Mouse (Mus musculus) limb, embryonic 14.5 days (tissue): Measurements from ENCODE around the gene Moxd1. TPM values are rescaled to one million over a fixed set of nuclear protein-coding genes. Genes with fewer than 3 reads are reported as not detected.

Source experiments
- ATAC-seq: fragments of 200-750 bp; cut with Nextera tagmentation; 2 replicates; pipeline ENCODE4 v1.8.0; 2017; ENCODE audit warnings: low read depth, moderate number of reproducible peaks, moderate TSS enrichment; ENCODE audit not compliant: low FRiP score
- DNase-seq: peaks from one replicate; pipeline ENCODE4 v3.0.0-alpha.2; 2015; ENCODE audit warnings: low spot score
- H3K27ac ChIP-seq: fragments of 300-500 bp; sonication (generic); replicated peaks from 2 replicates; pipeline ENCODE4 v1.5.1; 2014; ENCODE audit warnings: low read depth, mild to moderate bottlenecking, low read length, moderate library complexity, mixed read lengths
- H3K27me3 ChIP-seq: fragments of 300-500 bp; sonication (generic); 2 replicates; pipeline ENCODE4 v1.6.1; 2014; ENCODE audit warnings: low read length, mixed read lengths; ENCODE audit not compliant: control insufficient read depth, insufficient read depth
- H3K36me3 ChIP-seq: fragments of 300-500 bp; sonication (generic); 2 replicates; pipeline ENCODE4 v1.6.1; 2014; ENCODE audit warnings: mild to moderate bottlenecking, low read length, moderate library complexity, mixed read lengths; ENCODE audit not compliant: control insufficient read depth, insufficient read depth
- H3K4me1 ChIP-seq: fragments of 300-500 bp; sonication (generic); 2 replicates; pipeline ENCODE4 v1.6.1; 2014; ENCODE audit warnings: antibody characterized with exemption, low read length, mixed read lengths; ENCODE audit not compliant: control insufficient read depth, insufficient read depth
- H3K4me2 ChIP-seq: fragments of 300-500 bp; sonication (generic); replicated peaks from 2 replicates; pipeline ENCODE4 v1.6.1; 2014; ENCODE audit warnings: low read depth, mild to moderate bottlenecking, low read length, moderate library complexity; ENCODE audit not compliant: severe bottlenecking
- H3K4me3 ChIP-seq: fragments of 300-500 bp; sonication (generic); replicated peaks from 2 replicates; pipeline ENCODE4 v1.5.1; 2014; ENCODE audit warnings: low read length
- H3K9ac ChIP-seq: fragments of 300-500 bp; sonication (generic); 2 replicates; pipeline ENCODE4 v1.6.1; 2014; ENCODE audit warnings: mild to moderate bottlenecking, low read depth, low read length, moderate library complexity; ENCODE audit not compliant: severe bottlenecking
- H3K9me3 ChIP-seq: fragments of 300-500 bp; sonication (generic); 2 replicates; pipeline ENCODE4 v1.6.1; 2016; ENCODE audit warnings: low read length; ENCODE audit not compliant: control insufficient read depth
- POLR2A ChIP-seq: fragments of 200-500 bp; IDR thresholded peaks from 2 replicates; pipeline ENCODE4 v1.8.0; 2012; ENCODE audit warnings: inconsistent platforms, mild to moderate bottlenecking, moderate library complexity, borderline replicate concordance; ENCODE audit not compliant: insufficient read depth, insufficient read length; ENCODE audit errors: extremely low read depth
- WGBS: fragments of 180-500 bp; shearing (Covaris S2); extraction: QIAGEN DNeasy Blood & Tissue Kit; methylation state at CpG from one replicate; pipeline ENCODE4 v1.1.7; 2014; 5-methylcytosine and 5-hydroxymethylcytosine counted together
- polyA plus RNA-seq, 2 experiments: library from polyadenylated mRNA; depleted of rRNA in 1 of 2; stranded (reverse) in 1 of 2; unstranded in 1 of 2; fragments of >200 nt; fragmentation: Nextera tagmentation in 1 of 2; extraction: Ambion mirVana in 1 of 2; gene quantifications; 2 replicates each; pipeline versions ENCODE4 v1.2.1 to v1.2.3; 2012 to 2014

Gene Moxd1
- polyA plus RNA-seq, 2 experiments = 24.2 to 34.5 TPM

DNA sequence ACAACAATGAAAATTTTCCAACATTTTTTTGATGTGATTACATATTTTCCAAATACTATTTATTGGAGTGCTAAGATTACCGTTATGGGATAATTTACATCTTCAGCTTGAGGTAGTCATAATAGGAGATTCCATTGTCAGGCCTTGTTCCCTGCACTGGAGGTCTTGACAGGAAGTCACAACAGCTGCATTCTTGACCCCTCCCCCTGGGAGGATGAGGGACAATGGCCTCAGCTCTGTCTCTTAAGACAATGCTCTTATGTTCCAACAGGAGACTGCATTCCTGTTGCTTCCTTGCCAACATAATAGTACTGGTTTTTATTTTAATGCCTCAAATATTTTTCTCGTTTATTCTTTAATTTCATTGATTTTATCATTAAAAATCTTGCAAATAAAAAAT, 44.2 kb downstream of the Moxd1 start:
- Histone ChIP-seq H3K9me3 (no peaks in the 10 kb centered on the region), H3K4me3 (no peak overlapping the region), H3K36me3 (no peaks in the 10 kb centered on the region), H3K27ac (no peak overlapping the region), H3K27me3 (no peaks in the 10 kb centered on the region), H3K4me2 (no peak overlapping the region), H3K9ac (no peak overlapping the region), H3K4me1 (no peaks in the 10 kb centered on the region)
- ATAC-seq (peak; percentile 53; the same call in 1 of the 2 replicates), DNase-seq (no peak)
- TF ChIP-seq POLR2A = no peak
- 77% methylated on average over 2 of the region's 2 CpGs for WGBS

DNA sequence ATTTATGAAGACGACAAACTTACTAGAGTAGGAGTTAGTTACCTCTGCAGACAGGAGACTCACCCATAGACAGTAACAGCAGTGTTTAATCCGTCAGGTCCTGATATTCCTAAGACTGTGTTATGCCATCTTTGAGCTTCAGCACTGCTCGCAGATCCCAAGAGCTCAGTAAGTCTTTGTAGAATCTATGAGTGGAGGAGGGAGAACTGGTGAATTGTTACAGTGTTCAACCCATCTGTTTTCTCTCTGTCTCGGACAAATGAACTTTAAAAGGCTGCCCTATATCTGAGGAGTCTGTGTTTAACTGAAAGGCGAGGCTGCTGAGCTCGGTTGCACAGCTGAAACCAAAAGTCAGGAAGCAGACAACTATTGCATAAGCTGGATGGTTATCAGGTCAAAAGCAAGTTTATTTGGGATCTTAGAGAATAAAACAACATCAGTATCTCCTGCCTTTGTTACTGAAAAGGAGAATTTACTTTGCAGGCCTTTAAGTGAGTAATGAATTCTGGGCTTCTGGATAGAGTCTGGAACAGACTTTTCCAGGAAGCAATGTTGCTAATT, 47.8 kb downstream of the Moxd1 start:
- TF ChIP-seq POLR2A = no peak
- Histone ChIP-seq H3K4me2 (no peak overlapping the region), H3K9me3 (no peaks in the 10 kb centered on the region), H3K27me3 (no peaks in the 10 kb centered on the region), H3K27ac (no peak overlapping the region), H3K36me3 (no peaks in the 10 kb centered on the region), H3K4me3 (no peak overlapping the region), H3K4me1 (no peaks in the 10 kb centered on the region), H3K9ac (no peak overlapping the region)
- DNase-seq (no peak), ATAC-seq (no peak)
- 54% methylated on average over 6 of the region's 6 CpGs for WGBS

DNA sequence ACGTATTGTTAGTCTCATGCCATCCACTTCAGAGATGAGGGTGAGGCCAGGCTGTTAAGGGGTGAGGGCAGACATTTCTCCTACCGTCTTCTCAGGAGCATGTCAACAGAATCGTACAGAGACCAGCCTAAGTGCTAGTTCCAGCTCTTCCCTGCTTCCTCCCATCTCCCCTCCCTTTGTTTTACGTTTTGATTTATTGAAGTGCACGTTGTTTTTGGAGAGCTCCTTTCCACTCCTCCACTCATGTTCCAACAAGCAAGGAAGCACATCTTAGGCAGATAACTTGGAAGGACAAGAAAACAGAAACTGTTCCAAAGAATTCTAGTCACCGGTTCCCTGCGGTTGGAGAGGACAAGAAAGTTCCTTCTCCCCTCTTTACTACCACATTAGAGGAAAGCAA, 52.9 kb downstream of the Moxd1 start:
- 46% methylated on average over 7 of the region's 7 CpGs for WGBS
- no peaks in the 10 kb centered on the region for H3K4me1 ChIP-seq
- no peak overlapping the region for H3K27ac ChIP-seq
- TF ChIP-seq POLR2A = no peak
- DNase-seq (no peak), ATAC-seq (no peak)
- no peak overlapping the region for H3K4me2 ChIP-seq
- H3K4me3 ChIP-seq = no peak overlapping the region
- no peaks in the 10 kb centered on the region for H3K36me3 ChIP-seq
- H3K9me3 ChIP-seq = no peaks in the 10 kb centered on the region
- H3K9ac ChIP-seq = no peak overlapping the region
- H3K27me3 ChIP-seq = no peaks in the 10 kb centered on the region

DNA sequence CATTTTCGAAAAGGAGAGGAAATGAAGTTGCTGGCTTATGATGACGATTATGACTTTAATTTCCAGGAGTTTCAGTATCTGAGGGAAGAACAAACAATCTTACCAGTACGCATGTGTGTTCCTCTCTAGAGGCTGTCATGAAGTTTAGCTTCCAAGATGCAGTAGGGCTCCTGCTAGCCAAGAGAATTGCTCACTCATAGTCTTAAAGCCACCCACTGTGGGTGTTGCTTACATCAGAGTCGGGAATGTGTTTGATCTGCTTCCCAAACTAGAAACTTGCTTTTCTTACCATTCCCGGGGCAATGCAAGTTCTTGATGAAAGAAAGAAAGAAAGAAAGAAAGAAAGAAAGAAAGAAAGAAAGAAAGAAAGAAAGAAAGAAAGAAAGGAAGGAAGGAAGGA, 59.3 kb downstream of the Moxd1 start:
- no peaks in the 10 kb centered on the region for H3K36me3 ChIP-seq
- no peaks in the 10 kb centered on the region for H3K4me1 ChIP-seq
- DNase-seq = no peak
- no peak for TF ChIP-seq POLR2A
- no peaks in the 10 kb centered on the region for H3K27me3 ChIP-seq
- no peak overlapping the region for H3K4me2 ChIP-seq
- H3K9me3 ChIP-seq = no peaks in the 10 kb centered on the region
- WGBS = 57% methylated on average over 5 of the region's 5 CpGs
- no peak overlapping the region for H3K27ac ChIP-seq
- H3K9ac ChIP-seq = no peak overlapping the region
- H3K4me3 ChIP-seq = no peak overlapping the region
- no peak for ATAC-seq

DNA sequence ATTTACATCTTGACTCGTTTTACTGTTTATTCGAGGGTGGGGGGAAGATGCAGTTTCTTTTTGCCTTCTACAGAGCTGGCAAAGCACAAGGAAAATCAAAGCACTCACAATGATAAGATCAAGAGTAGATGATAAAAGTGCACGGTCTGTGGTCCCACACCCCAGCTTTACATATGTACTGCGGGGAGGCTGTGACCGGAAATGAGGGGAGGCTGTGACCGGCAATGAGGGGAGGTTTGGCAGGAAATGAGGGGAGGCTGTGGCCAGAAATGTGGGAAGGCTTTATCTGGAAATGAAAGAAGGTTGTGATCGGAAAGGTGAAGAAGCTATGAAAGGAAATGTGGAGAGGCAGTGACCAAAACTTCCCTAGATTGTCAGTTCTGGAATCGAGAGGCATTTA, 68.3 kb downstream of the Moxd1 start:
- no peak for DNase-seq
- 0 out of 2 replicates have a peak, but pooled peaks cover 3% of the 10 kb centered on the region for H3K4me1 ChIP-seq
- H3K9me3 ChIP-seq = no peaks in the 10 kb centered on the region
- H3K4me2 ChIP-seq = no peak overlapping the region
- no peak for ATAC-seq
- no peak overlapping the region for H3K27ac ChIP-seq
- H3K36me3 ChIP-seq = no peaks in the 10 kb centered on the region
- no peaks in the 10 kb centered on the region for H3K27me3 ChIP-seq
- TF ChIP-seq POLR2A = no peak
- H3K9ac ChIP-seq = no peak overlapping the region
- H3K4me3 ChIP-seq = no peak overlapping the region
- WGBS = 71% methylated on average over 8 of the region's 8 CpGs

DNA sequence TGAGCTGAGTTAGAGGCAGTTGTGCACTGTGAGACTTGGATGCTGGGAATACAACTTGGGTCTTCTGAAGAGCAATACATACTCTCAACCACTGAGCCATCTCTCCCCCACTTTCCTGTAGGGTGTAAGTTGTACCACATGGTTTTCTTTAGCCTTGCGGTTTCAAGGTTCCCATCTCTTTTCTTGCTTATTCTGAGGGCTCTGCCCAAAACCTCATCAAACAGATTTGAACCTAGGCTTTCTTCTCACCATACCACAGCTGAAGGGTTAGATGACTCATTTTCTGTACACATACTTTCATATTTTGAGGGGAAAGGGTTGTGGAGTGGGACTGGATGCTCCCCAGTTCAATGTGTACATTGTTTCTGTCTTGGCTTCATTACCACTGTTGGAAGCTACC, 69.4 kb downstream of the Moxd1 start:
- no peak overlapping the region for H3K9ac ChIP-seq
- ATAC-seq = no peak
- H3K4me3 ChIP-seq = no peak overlapping the region
- no peaks in the 10 kb centered on the region for H3K36me3 ChIP-seq
- H3K4me2 ChIP-seq = no peak overlapping the region
- 96% methylated on average over 1 of the region's 1 CpGs for WGBS
- H3K27ac ChIP-seq = no peak overlapping the region
- no peak for DNase-seq
- H3K9me3 ChIP-seq = no peaks in the 10 kb centered on the region
- no peak for TF ChIP-seq POLR2A
- 0 out of 2 replicates have a peak, but pooled peaks cover 3% of the 10 kb centered on the region for H3K4me1 ChIP-seq
- H3K27me3 ChIP-seq = no peaks in the 10 kb centered on the region
